Mouse (Mus musculus) A20 (cell line): Measurements from ENCODE around the gene Clec2g.
A peak's percentile ranks its signal among the peaks of the same experiment; 100 is the strongest.
"Not testable (repeated sequence)": the region's sequence is repeated elsewhere in the genome, so short reads cannot be mapped to it uniquely, and the experiment has no call there.

Experiments
- DNase-seq: peaks from one replicate; pipeline ENCODE4 v3.0.0-alpha.2; 2011; ENCODE audit warnings: low read depth, low spot score

Clec2g gene

GRCm38 (mm10) chr6:128934081-128934480 lies at the start of gene Clec2g:
Gene Clec2g (plus strand): TSS chr6:128934381.
- not testable (repeated sequence) for DNase-seq

- DNase-seq: peak; percentile 92
Measured at GRCm38 (mm10) chr6:128887091-128887790, 46.9 kb upstream of the Clec2g start, which contains the start of gene Clec2i. Gene Clec2i (plus strand): TSS chr6:128887588.

GRCm38 (mm10) chr6:128888834-128889233 lies 45.3 kb upstream of the Clec2g start:
- DNase-seq: peak; percentile 77

- DNase-seq: peak; percentile 79
Measured at GRCm38 (mm10) chr6:128890948-128891355, 43.2 kb upstream of the Clec2g start, which contains the start of gene BC035044. Gene BC035044 (minus strand): TSS chr6:128891126.

- no peak for DNase-seq
Measured at GRCm38 (mm10) chr6:128895404-128896001, 38.7 kb upstream of the Clec2g start.

- DNase-seq: peak; percentile 28
Measured at GRCm38 (mm10) chr6:128900044-128900443, 34.1 kb upstream of the Clec2g start.

GRCm38 (mm10) chr6:128900796-128901552 lies 33.2 kb upstream of the Clec2g start:
- DNase-seq: not testable (repeated sequence)

GRCm38 (mm10) chr6:128913598-128914254 lies 20.5 kb upstream of the Clec2g start:
- peak; percentile 49 for DNase-seq

- no peak for DNase-seq
Measured at GRCm38 (mm10) chr6:128917322-128917721, 16.9 kb upstream of the Clec2g start.

GRCm38 (mm10) chr6:128933050-128933449 lies 1.1 kb upstream of the Clec2g start:
- DNase-seq: peak; percentile 23

GRCm38 (mm10) chr6:128935889-128936665 lies 1.9 kb downstream of the Clec2g start:
- DNase-seq: not testable (repeated sequence)

GRCm38 (mm10) chr6:128941646-128942421 lies 7.7 kb downstream of the Clec2g start:
- DNase-seq: no peak

GRCm38 (mm10) chr6:128945564-128945963 lies 11.4 kb downstream of the Clec2g start:
- DNase-seq: peak; percentile 39

- no peak for DNase-seq
Measured at GRCm38 (mm10) chr6:128961110-128961509, 26.9 kb downstream of the Clec2g start.

GRCm38 (mm10) chr6:128962108-128962507 lies 27.9 kb downstream of the Clec2g start:
- DNase-seq: not testable (repeated sequence)

- no peak for DNase-seq
Measured at GRCm38 (mm10) chr6:128964519-128964918, 30.3 kb downstream of the Clec2g start.

- DNase-seq: peak; percentile 49
Measured at GRCm38 (mm10) chr6:128968463-128968862, 34.3 kb downstream of the Clec2g start.

- DNase-seq: no peak
Measured at GRCm38 (mm10) chr6:128969741-128970140, 35.6 kb downstream of the Clec2g start.

GRCm38 (mm10) chr6:128970508-128971393 lies 36.6 kb downstream of the Clec2g start:
- DNase-seq: not testable (repeated sequence)
